Mouse (Mus musculus): Measurements from ENCODE around the gene Dtx3.

The Dtx3 gene

GRCm38 (mm10) chr10:127195328-127196129 lies at the start of gene Dtx3:
Gene Dtx3, minus strand, starts transcription at chr10:127195728.
- DNase-seq (ENCODE audit: low read depth, low spot score), result peak; percentile 58

GRCm38 (mm10) chr10:127238241-127238824 lies 42.8 kb upstream of the Dtx3 start:
- no peak for DNase-seq (ENCODE audit: low read depth, low spot score)

- DNase-seq (ENCODE audit: low read depth, low spot score), result no peak
These were observed 41.0 kb upstream of the Dtx3 start for GRCm38 (mm10) chr10:127236541-127236940.

GRCm38 (mm10) chr10:127233141-127233540 lies 37.6 kb upstream of the Dtx3 start:
- DNase-seq (ENCODE audit: low read depth, low spot score), result peak; percentile 48

- DNase-seq (ENCODE audit: low read depth, low spot score), result no peak
These were observed 36.2 kb upstream of the Dtx3 start for GRCm38 (mm10) chr10:127231741-127232140.

- DNase-seq (ENCODE audit: low read depth, low spot score), result peak; percentile 37
These were observed 35.2 kb upstream of the Dtx3 start for GRCm38 (mm10) chr10:127230693-127231092.

- DNase-seq (ENCODE audit: low read depth, low spot score), result peak; percentile 74
These were observed 33.4 kb upstream of the Dtx3 start for GRCm38 (mm10) chr10:127228897-127229296.

GRCm38 (mm10) chr10:127227163-127227562 lies 31.6 kb upstream of the Dtx3 start:
- DNase-seq (ENCODE audit: low read depth, low spot score), result no peak

GRCm38 (mm10) chr10:127226318-127226895 lies 30.9 kb upstream of the Dtx3 start:
- DNase-seq (ENCODE audit: low read depth, low spot score), result no peak

- peak; percentile 71 for DNase-seq (ENCODE audit: low read depth, low spot score)
These were observed 30.2 kb upstream of the Dtx3 start for GRCm38 (mm10) chr10:127225732-127226131.

GRCm38 (mm10) chr10:127225213-127225612 lies 29.7 kb upstream of the Dtx3 start:
- DNase-seq (ENCODE audit: low read depth, low spot score), result no peak

- DNase-seq (ENCODE audit: low read depth, low spot score), result peak; percentile 20
These were observed 22.8 kb upstream of the Dtx3 start for GRCm38 (mm10) chr10:127218339-127218738.

- no peak for DNase-seq (ENCODE audit: low read depth, low spot score)
These were observed 21.6 kb upstream of the Dtx3 start for GRCm38 (mm10) chr10:127217177-127217576.

- DNase-seq (ENCODE audit: low read depth, low spot score), result no peak
These were observed 20.9 kb upstream of the Dtx3 start for GRCm38 (mm10) chr10:127216456-127216855.

GRCm38 (mm10) chr10:127214422-127214803 lies 18.9 kb upstream of the Dtx3 start:
- no peak for DNase-seq (ENCODE audit: low read depth, low spot score)

GRCm38 (mm10) chr10:127213704-127214421 lies 18.3 kb upstream of the Dtx3 start:
- DNase-seq (ENCODE audit: low read depth, low spot score), result no peak

- DNase-seq (ENCODE audit: low read depth, low spot score), result no peak
These were observed 17.7 kb upstream of the Dtx3 start for GRCm38 (mm10) chr10:127213272-127213671.

- peak; percentile 95 for DNase-seq (ENCODE audit: low read depth, low spot score)
These were observed 15.9 kb upstream of the Dtx3 start, which contains the start of gene Pip4k2c for GRCm38 (mm10) chr10:127211414-127211854. Gene Pip4k2c, minus strand, starts transcription at chr10:127211585.

GRCm38 (mm10) chr10:127210961-127211405 lies 15.5 kb upstream of the Dtx3 start:
- no peak for DNase-seq (ENCODE audit: low read depth, low spot score)

GRCm38 (mm10) chr10:127209928-127210570 lies 14.5 kb upstream of the Dtx3 start:
- no peak for DNase-seq (ENCODE audit: low read depth, low spot score)

- DNase-seq (ENCODE audit: low read depth, low spot score), result no peak
These were observed 13.4 kb upstream of the Dtx3 start for GRCm38 (mm10) chr10:127208921-127209320.

Data from CD4-positive helper T cell, adult 2 months (primary cell).